Mouse (Mus musculus) kidney, postnatal 0 days (tissue): ENCODE data around the gene Slc25a41. TPM values are rescaled to one million over a fixed set of nuclear protein-coding genes. Genes with fewer than 3 reads are reported as not detected.

ENCODE experiments used
- ATAC-seq: fragments of 200-750 bp; cut with Nextera tagmentation; replicated peaks from 2 replicates; pipeline ENCODE4 v1.8.0; 2017; ENCODE audit warnings: low read depth, moderate number of reproducible peaks, moderate TSS enrichment, moderate library complexity; ENCODE audit not compliant: low FRiP score
- DNase-seq: peaks from one replicate; pipeline ENCODE4 v3.0.0-alpha.2; 2016; ENCODE audit warnings: low spot score
- H3K27ac ChIP-seq: fragments of 300-500 bp; sonication (generic); 2 replicates; pipeline ENCODE4 v1.5.1; 2014; ENCODE audit warnings: mild to moderate bottlenecking
- H3K27me3 ChIP-seq: fragments of 300-500 bp; sonication (generic); 2 replicates; pipeline ENCODE4 v1.6.1; 2014; ENCODE audit warnings: low read length, mixed read lengths; ENCODE audit not compliant: insufficient read depth
- H3K36me3 ChIP-seq: fragments of 300-500 bp; sonication (generic); 2 replicates; pipeline ENCODE4 v1.6.1; 2014; ENCODE audit warnings: low read length, mixed read lengths; ENCODE audit not compliant: insufficient read depth
- H3K4me1 ChIP-seq: fragments of 300-500 bp; sonication (generic); replicated peaks from 2 replicates; pipeline ENCODE4 v1.6.1; 2014; ENCODE audit warnings: antibody characterized with exemption, low read length, mixed read lengths; ENCODE audit not compliant: insufficient read depth
- H3K4me2 ChIP-seq: fragments of 300-500 bp; sonication (generic); 2 replicates; pipeline ENCODE4 v1.6.1; 2014; ENCODE audit warnings: mild to moderate bottlenecking, low read length, moderate library complexity, mixed read lengths
- H3K4me3 ChIP-seq: fragments of 300-500 bp; sonication (generic); replicated peaks from 2 replicates; pipeline ENCODE4 v1.5.1; 2014; ENCODE audit warnings: low read depth, low read length
- H3K9ac ChIP-seq: fragments of 300-500 bp; sonication (generic); 2 replicates; pipeline ENCODE4 v1.6.1; 2014; ENCODE audit warnings: low read depth, low read length
- H3K9me3 ChIP-seq: fragments of 300-500 bp; sonication (generic); replicated peaks from 2 replicates; pipeline ENCODE4 v1.6.1; 2016; ENCODE audit warnings: low read length, inconsistent platforms, mixed read lengths
- CTCF ChIP-seq: IDR thresholded peaks from 2 replicates; pipeline ENCODE4 v1.5.1; 2016; ENCODE audit warnings: antibody characterized with exemption, low read depth, mild to moderate bottlenecking, moderate library complexity
- WGBS: fragments of 180-500 bp; shearing (Covaris S2); extraction: QIAGEN DNeasy Blood & Tissue Kit; methylation state at CpG from one replicate; pipeline ENCODE4 v1.1.7; 2014; 5-methylcytosine and 5-hydroxymethylcytosine counted together
- polyA plus RNA-seq: library from polyadenylated mRNA; unstranded; fragments of >200 nt; fragmentation: Nextera tagmentation; extraction: Ambion mirVana; gene quantifications from 2 replicates; pipeline ENCODE4 v1.2.1, GENCODE M21; 2015

Gene Slc25a41
- polyA plus RNA-seq, 1 experiment from 2014 or later: not detected

DNA sequence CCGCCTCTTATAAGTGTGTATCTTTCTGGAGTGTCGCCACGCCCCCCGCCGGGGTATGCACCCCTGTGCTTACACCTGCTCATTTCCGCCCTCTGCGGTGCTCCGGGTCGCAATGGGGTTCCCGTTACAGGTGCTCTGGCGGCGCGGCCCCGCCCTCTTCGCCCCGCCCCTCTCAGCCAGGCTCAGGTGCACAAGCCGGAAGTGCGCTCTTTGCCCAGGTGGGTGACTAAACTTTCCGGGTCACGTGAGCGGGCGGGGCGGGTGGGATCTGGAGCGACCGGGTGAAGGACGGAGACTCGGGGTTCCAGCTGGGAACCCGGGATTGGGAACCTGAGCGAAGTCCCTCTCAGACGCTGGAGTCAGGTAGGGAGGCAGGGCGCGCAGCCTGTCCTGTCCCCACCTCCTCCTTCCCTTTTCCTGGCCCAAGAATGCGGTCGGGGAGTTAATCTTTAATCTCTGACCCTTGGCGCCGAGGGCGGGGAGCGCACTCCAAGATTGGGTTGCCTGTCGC, 20.6 kb upstream of the Slc25a41 start:
- TF ChIP-seq CTCF: no peak
- under 1% methylated on average over 37 of the region's 39 CpGs for WGBS
- Histone ChIP-seq H3K27ac (peak overlapping the region; percentile 91), H3K4me2 (peak overlapping the region; percentile 55), H3K9ac (peak overlapping the region; percentile 75), H3K27me3 (peaks cover 8% of the 10 kb centered on the region), H3K36me3 (0 out of 2 replicates have a peak, but pooled peaks cover 2% of the 10 kb centered on the region), H3K4me1 (peaks cover 9% of the 10 kb centered on the region; the same call in 1 of the 2 replicates), H3K9me3 (no peaks in the 10 kb centered on the region), H3K4me3 (peak overlapping the region; percentile 56)
- peak; percentile 43 for DNase-seq
- ATAC-seq: peak; percentile 46

DNA sequence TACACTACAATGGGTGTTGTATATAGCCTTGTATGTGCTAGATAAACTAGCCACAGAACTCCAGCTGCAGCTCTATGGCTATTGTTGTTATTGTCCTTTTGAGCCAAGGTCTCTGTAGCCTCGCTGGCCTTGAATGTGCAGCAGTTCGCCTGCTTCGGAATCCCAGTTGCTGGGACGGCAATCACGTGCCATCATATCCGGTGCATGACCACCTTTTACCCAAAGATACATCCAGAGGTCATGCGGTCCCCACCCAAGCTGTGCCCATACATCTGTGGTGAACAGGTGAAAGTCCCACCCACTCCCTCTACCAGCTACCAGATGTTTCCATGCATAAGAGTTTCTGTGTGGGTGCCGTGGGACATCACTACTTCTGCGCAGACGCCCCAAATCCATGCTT, 19.6 kb upstream of the Slc25a41 start:
- Histone ChIP-seq H3K4me2 (peak overlapping the region; percentile 96), H3K4me3 (peak overlapping the region; percentile 87; the same call in 1 of the 2 replicates), H3K27ac (peak overlapping the region; percentile 76), H3K27me3 (peaks cover 8% of the 10 kb centered on the region), H3K9me3 (no peaks in the 10 kb centered on the region), H3K9ac (no peak overlapping the region), H3K4me1 (peaks cover 9% of the 10 kb centered on the region; the same call in 1 of the 2 replicates), H3K36me3 (no peaks in the 10 kb centered on the region)
- TF ChIP-seq CTCF: no peak
- DNase-seq (no peak), ATAC-seq (no peak)
- 37% methylated on average over 10 of the region's 10 CpGs for WGBS

DNA sequence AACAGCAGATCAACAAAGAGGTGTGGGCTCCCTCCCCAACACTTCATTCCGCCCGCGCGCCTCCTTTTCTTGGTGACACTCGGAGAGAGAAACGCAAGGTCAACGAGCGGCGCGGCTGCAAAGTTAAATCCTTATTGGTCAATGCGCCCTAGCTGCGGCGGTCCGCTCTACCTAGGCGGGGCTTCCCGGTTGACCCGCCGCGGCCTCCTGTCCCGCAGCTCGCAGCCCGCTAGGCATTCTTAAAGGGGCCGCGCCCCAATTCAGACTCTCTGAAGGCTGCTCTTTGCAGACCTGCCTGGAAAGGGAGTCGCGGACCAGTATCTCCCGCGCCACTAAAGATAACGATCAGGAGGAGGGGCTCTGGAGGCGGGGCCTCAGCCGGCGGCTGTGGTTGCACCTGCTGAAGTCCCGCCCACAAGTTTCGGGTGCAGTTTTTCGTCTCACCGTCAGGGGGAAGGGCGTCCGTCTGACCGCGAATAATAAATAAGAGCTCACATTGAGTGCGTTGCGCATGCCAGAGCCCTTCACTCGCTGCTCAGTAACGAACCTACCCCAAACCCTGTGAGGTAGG, 18.9 kb upstream of the Slc25a41 start:
- under 1% methylated on average over 44 of the region's 44 CpGs for WGBS
- H3K9ac ChIP-seq: 0 out of 2 replicates have a peak overlapping the region, but pooled peaks have one; percentile 86
- no peaks in the 10 kb centered on the region for H3K9me3 ChIP-seq
- TF ChIP-seq CTCF: peak; percentile 68
- ATAC-seq (peak; percentile 88), DNase-seq (peak; percentile 98)
- H3K36me3 ChIP-seq: no peaks in the 10 kb centered on the region
- H3K27me3 ChIP-seq: peaks cover 8% of the 10 kb centered on the region
- H3K4me1 ChIP-seq: peaks cover 9% of the 10 kb centered on the region; the same call in 1 of the 2 replicates
- H3K27ac ChIP-seq: peak overlapping the region; percentile 76
- peak overlapping the region; percentile 96 for H3K4me2 ChIP-seq
- H3K4me3 ChIP-seq: peak overlapping the region; percentile 87

DNA sequence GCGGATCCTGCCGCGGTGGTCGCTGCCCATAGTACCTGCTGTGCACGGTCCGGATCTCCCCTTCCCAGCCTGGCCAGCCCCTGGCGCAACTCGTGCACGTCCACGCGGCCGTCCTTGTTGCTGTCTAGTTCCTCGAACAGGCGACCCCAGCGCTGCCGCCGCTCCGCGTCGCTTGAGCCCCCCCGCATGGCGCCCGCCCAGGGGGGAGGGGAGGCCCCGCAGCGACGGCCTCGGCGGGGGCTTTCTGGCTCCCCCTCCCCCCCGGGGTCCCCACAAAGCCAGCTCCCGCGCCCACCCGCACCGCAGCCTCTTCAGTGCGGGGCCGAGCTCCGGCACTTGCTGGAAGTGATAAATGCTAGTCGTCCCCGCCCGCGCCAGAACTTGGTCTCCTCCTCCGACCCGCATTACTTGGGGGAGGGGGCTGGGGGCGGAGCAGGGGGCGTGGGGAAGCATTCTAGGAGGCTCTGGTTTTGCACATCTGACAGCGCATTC, 18.1 kb upstream of the Slc25a41 start, which contains the start of gene Slc25a23:
TSS of gene Slc25a23 (minus strand) at position 378 of the 492 bp plus-strand sequence.
- no peak for TF ChIP-seq CTCF
- no peaks in the 10 kb centered on the region for H3K9me3 ChIP-seq
- peak within 1 kb of the TSS; percentile 96 for H3K4me2 ChIP-seq
- no peaks in the 10 kb centered on the region for H3K36me3 ChIP-seq
- under 1% methylated on average over 41 of the region's 45 CpGs for WGBS
- peak within 1 kb of the TSS; percentile 87 for H3K4me3 ChIP-seq
- H3K27ac ChIP-seq: peak within 1 kb of the TSS; percentile 76
- DNase-seq (peak; percentile 84), ATAC-seq (peak; percentile 30; the same call in 1 of the 2 replicates)
- H3K4me1 ChIP-seq: peaks cover 9% of the 10 kb centered on the region; the same call in 1 of the 2 replicates
- H3K27me3 ChIP-seq: peaks cover 8% of the 10 kb centered on the region
- peak within 1 kb of the TSS; percentile 86 for H3K9ac ChIP-seq

DNA sequence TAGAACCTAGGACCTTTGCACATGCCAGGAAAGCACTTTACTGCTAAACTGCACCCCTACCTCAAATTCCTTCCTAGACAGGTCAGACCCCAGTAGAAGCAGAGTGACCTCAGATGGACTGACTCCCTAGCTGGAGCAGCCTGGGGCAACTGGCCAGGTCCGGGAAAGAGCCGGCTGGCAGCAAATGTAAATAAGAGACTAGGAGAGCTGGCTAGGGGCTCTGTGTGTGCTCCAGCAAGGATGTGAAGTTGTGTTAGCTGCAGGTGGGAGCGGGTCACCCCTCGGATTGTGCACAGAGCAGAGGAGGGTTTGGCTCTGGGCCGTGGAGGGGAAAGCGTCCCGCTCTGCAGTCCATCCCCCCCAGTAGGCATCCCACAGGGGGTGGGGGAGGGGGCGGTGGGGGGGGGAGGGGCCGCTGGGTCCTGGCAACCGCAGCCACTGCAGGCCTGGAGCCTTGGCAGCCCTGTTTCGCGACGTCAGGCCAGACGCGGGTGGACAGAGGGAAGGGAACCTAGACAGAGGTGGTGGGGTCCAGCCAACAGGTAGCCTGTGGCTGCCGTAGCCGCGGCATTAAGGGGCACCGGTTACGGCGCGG, 17.5 kb upstream of the Slc25a41 start, which contains the start of gene Crb3:
TSS of gene Crb3 (plus strand) at position 215 of the 595 bp plus-strand sequence.
- Histone ChIP-seq H3K27ac (peak within 1 kb of the TSS; percentile 76), H3K9ac (peak within 1 kb of the TSS; percentile 86), H3K27me3 (peaks cover 8% of the 10 kb centered on the region), H3K9me3 (no peaks in the 10 kb centered on the region), H3K4me3 (peak within 1 kb of the TSS; percentile 87), H3K36me3 (no peaks in the 10 kb centered on the region), H3K4me2 (peak within 1 kb of the TSS; percentile 96), H3K4me1 (peaks cover 9% of the 10 kb centered on the region; the same call in 1 of the 2 replicates)
- WGBS: 3% methylated on average over 16 of the region's 22 CpGs
- no peak for TF ChIP-seq CTCF
- no peak; the same call in 1 of the 2 replicates for ATAC-seq
- no peak for DNase-seq

DNA sequence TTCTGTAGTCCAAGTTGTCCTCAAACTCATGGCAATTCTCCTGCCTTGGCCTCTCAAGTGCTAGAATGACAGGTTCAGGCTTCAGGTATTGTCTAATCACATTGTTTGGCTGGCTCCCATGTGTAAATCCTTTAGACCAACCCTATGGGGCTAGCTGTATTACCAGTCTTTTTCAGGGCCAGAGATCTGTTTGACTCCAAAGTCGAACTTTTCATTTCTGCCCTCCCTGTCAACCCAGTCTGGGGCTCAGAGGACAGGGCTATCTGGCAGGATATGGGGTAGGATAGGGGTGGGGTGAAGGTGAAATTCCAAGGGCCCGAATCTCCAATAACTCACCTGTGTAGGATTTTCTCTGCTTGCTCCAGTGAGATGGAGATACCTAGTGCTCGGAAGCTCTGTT, 14.8 kb upstream of the Slc25a41 start:
- 87% methylated on average over 3 of the region's 3 CpGs for WGBS
- ATAC-seq (no peak), DNase-seq (no peak)
- Histone ChIP-seq H3K4me2 (no peak overlapping the region), H3K27ac (no peak overlapping the region), H3K36me3 (peaks cover 9% of the 10 kb centered on the region), H3K27me3 (no peaks in the 10 kb centered on the region), H3K9me3 (no peaks in the 10 kb centered on the region), H3K9ac (no peak overlapping the region), H3K4me3 (no peak overlapping the region), H3K4me1 (peaks cover 7% of the 10 kb centered on the region; the same call in 1 of the 2 replicates)
- no peak for TF ChIP-seq CTCF
